ENCODE assay signal across 23 mouse cellular contexts in genomic region chr16:94627736-94628135, GRCm38 (mm10). TPM values are rescaled to one million over a fixed set of nuclear protein-coding genes. Genes with fewer than 3 reads are reported as not detected.
DNase-seq lines count a peak whose midpoint lies in the region; ATAC-seq and TF ChIP-seq lines count a peak whose summit lies in the region.
"Had no signal": no experiment of that assay in that cellular context is flagged by ENCODE, and none has a peak within 500 bp of the region (broad histone marks: within the 10 kb centered on the region; RNA-seq: fewer than 3 reads in every experiment).

No protein-coding gene starts in this region.

- H3K27ac ChIP-seq in gastrocnemius, adult 2 months = 0 out of 2 replicates have a peak overlapping the region, but pooled peaks have one; percentile 16
- H3K27ac ChIP-seq in kidney, embryonic 15.5 days = peak overlapping the region; percentile 22; the same call in 1 of the 2 replicates
- no peak overlapping the region for H3K27ac ChIP-seq in kidney, adult 2 months (ENCODE audit: insufficient read depth, low read depth, low read length)
- peak overlapping the region; percentile 52; the same call in 1 of the 2 replicates for H3K27ac ChIP-seq in intestine, embryonic 16.5 days (ENCODE audit: low read length)
- H3K27ac ChIP-seq: hindbrain, postnatal 0 days; limb, embryonic 12.5 days; liver, embryonic 13.5 days; lung, embryonic 15.5 days had no signal

- TF ChIP-seq CTCF in gastrocnemius, adult 2 months (IDR thresholded peaks at IDR 0.05) = no peak
- no peak for TF ChIP-seq CTCF in kidney, adult 2 months (conservative IDR thresholded peaks at IDR 0.05; ENCODE audit: insufficient read depth, insufficient read length, low read depth, low read length)

- H3K9ac ChIP-seq in kidney, embryonic 15.5 days = no peak overlapping the region
- no peak overlapping the region for H3K9ac ChIP-seq in intestine, embryonic 16.5 days (ENCODE audit: low read depth, low read length)
- H3K9ac ChIP-seq: limb, embryonic 12.5 days; liver, embryonic 13.5 days; lung, embryonic 15.5 days had no signal

- no peaks in the 10 kb centered on the region for H3K27me3 ChIP-seq in kidney, embryonic 15.5 days
- no peaks in the 10 kb centered on the region for H3K27me3 ChIP-seq in kidney, adult 2 months (replicated peaks; ENCODE audit: control insufficient read depth, insufficient read depth, low read length)
- H3K27me3 ChIP-seq in intestine, embryonic 16.5 days (replicated peaks; ENCODE audit: control insufficient read depth, insufficient read depth, low read length) = no peaks in the 10 kb centered on the region
- H3K27me3 ChIP-seq: limb, embryonic 12.5 days; liver, embryonic 13.5 days; lung, embryonic 15.5 days had no signal

- no peaks in the 10 kb centered on the region for H3K36me3 ChIP-seq in kidney, embryonic 15.5 days
- H3K36me3 ChIP-seq in kidney, adult 2 months (ENCODE audit: control insufficient read depth, insufficient read depth, low read length) = no peaks in the 10 kb centered on the region
- H3K36me3 ChIP-seq in intestine, embryonic 16.5 days (ENCODE audit: control insufficient read depth, insufficient read depth, low read length) = no peaks in the 10 kb centered on the region
- H3K36me3 ChIP-seq: limb, embryonic 12.5 days; liver, embryonic 13.5 days; lung, embryonic 15.5 days had no signal

- no peak overlapping the region for H3K4me2 ChIP-seq in kidney, embryonic 15.5 days
- H3K4me2 ChIP-seq in intestine, embryonic 16.5 days (ENCODE audit: low read depth, low read length) = no peak overlapping the region
- H3K4me2 ChIP-seq: limb, embryonic 12.5 days; lung, embryonic 15.5 days had no signal

- DNase-seq in gastrocnemius, adult 2 months = no peak
- DNase-seq in gastrocnemius, adult 18-20 months (ENCODE audit: low spot score) = no peak
- no peak for DNase-seq in kidney, adult 2 months
- peak; percentile 58 for DNase-seq in ES-CJ7 (ENCODE audit: low read depth, low spot score)
- no peak for DNase-seq in cerebellum, adult 9-11 months
- DNase-seq: adrenal gland, adult 2 months; cerebellum, adult 11 months; gastrocnemius, postnatal 10 days; heart, adult 18-20 months; heart, postnatal 36 days; kidney, adult 18-20 months; kidney, postnatal 25 days; layer of hippocampus, postnatal 36 days; liver, embryonic 13.5 days; lung, postnatal 4 days; right cerebral cortex, postnatal 14 days had no signal

- H3K4me1 ChIP-seq in kidney, embryonic 15.5 days = peaks cover 42% of the 10 kb centered on the region
- peaks cover 26% of the 10 kb centered on the region for H3K4me1 ChIP-seq in kidney, adult 2 months (ENCODE audit: control insufficient read depth, insufficient read depth, low read length)
- H3K4me1 ChIP-seq in intestine, embryonic 16.5 days (ENCODE audit: control insufficient read depth, insufficient read depth, low read length) = peaks cover 40% of the 10 kb centered on the region

- 67% methylated on average over 5 of the region's 5 CpGs for WGBS in kidney, embryonic 15.5 days
- WGBS in kidney, adult 2 months = 49% methylated on average over 5 of the region's 5 CpGs
- WGBS in intestine, embryonic 16.5 days = 54% methylated on average over 5 of the region's 5 CpGs

- TF ChIP-seq POLR2A in kidney, adult 2 months (IDR thresholded peaks at IDR 0.05; ENCODE audit: low read depth, low read length) = no peak

- intact Hi-C loops in gastrocnemius, adult 2 months (cut with DNase I) = no loop called here

- no peaks in the 10 kb centered on the region for H3K9me3 ChIP-seq in kidney, embryonic 15.5 days (replicated peaks)
- H3K9me3 ChIP-seq in intestine, embryonic 16.5 days (ENCODE audit: control insufficient read depth, low read length) = no peaks in the 10 kb centered on the region
- H3K9me3 ChIP-seq: limb, embryonic 12.5 days; liver, embryonic 13.5 days; lung, embryonic 15.5 days had no signal

- H3K4me3 ChIP-seq in gastrocnemius, adult 2 months = no peak overlapping the region
- no peak overlapping the region for H3K4me3 ChIP-seq in kidney, embryonic 15.5 days (replicated peaks)
- no peak overlapping the region for H3K4me3 ChIP-seq in kidney, adult 2 months (ENCODE audit: insufficient read depth, low read depth, low read length)
- H3K4me3 ChIP-seq in intestine, embryonic 16.5 days (ENCODE audit: low read length) = no peak overlapping the region
- H3K4me3 ChIP-seq: limb, embryonic 12.5 days; liver, embryonic 13.5 days; lung, embryonic 15.5 days had no signal

- ATAC-seq in kidney, embryonic 15.5 days (replicated peaks; ENCODE audit: low FRiP score) = no peak
- ATAC-seq in intestine, embryonic 16.5 days = no peak
- no peak for ATAC-seq in megakaryocyte progenitor cell, adult 5-6 weeks (replicated peaks; ENCODE audit: poor library complexity)
- ATAC-seq: forebrain, embryonic 14.5 days; hindbrain, postnatal 0 days had no signal

RNA-seq across cellular contexts. Expression of gene Dyrk1a, which starts 57.9 kb away (rescaled TPM):
- total RNA-seq in gastrocnemius, adult 2 months (2021) = 10 to 100 TPM; 94.4 to 98.0 TPM
- 100 to 1,000 TPM in 1 of 2 experiments, 10 to 100 TPM in 1; 96.7 to 105 TPM for total RNA-seq in gastrocnemius, adult 18-20 months (2021)
- 8.7 and 9.7 TPM in 2 replicates for polyA plus RNA-seq in kidney, embryonic 15.5 days (2015; fragmentation: Nextera tagmentation; extraction: Ambion mirVana)
- 25.5 and 27.2 TPM in 2 replicates for polyA plus RNA-seq in kidney, adult 2 months (2012; rRNA removed)
- polyA plus RNA-seq in intestine, embryonic 16.5 days (2015; fragmentation: Nextera tagmentation; extraction: Ambion mirVana) = 7.1 and 7.3 TPM in 2 replicates
- total RNA-seq in megakaryocyte progenitor cell, adult 5-6 weeks (2015) = 60.8 and 65.6 TPM in 2 replicates
- 49.4 and 58.3 TPM in 2 replicates for total RNA-seq in megakaryocyte progenitor cell, adult 5-6 weeks (2017)
